Mouse (Mus musculus): ENCODE data around the gene Gm3183.
"Not testable (repeated sequence)": the region's sequence is repeated elsewhere in the genome, so short reads cannot be mapped to it uniquely, and the experiment has no call there.

The Gm3183 gene

DNA sequence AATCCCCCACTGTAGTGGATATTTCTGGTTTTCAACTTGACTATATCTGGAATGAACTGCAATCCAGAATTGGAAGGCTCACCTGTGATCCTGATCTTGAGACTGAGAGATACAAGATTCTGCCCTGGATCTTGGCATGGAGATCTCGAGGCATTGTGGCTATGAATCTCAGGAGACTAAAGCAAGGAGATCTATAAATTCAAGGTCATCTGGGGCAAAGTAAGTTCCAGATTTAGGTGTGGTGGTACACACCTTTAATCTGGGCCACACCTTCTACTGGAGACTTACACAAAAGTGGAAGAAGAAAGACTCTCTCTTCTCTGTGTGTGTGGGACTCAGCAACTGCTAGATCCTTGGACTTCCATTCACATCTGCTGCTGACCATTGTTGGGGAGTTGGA is at the start of gene Gm3183:
TSS of gene Gm3183 (plus strand) at position 301 of the 400 bp plus-strand sequence.
- not testable (repeated sequence) for DNase-seq
